Mouse (Mus musculus) adrenal gland, postnatal 10 days (tissue): Measurements from ENCODE around the gene Noct. TPM values are rescaled to one million over a fixed set of nuclear protein-coding genes. Genes with fewer than 3 reads are reported as not detected.
"Not testable (repeated sequence)": the region's sequence is repeated elsewhere in the genome, so short reads cannot be mapped to it uniquely, and the experiment has no call there.

Source experiments
- DNase-seq: peaks from one replicate; pipeline ENCODE4 v3.0.0; 2021; ENCODE audit warnings: mixed read lengths
- total RNA-seq, 2 experiments: library from RNA; stranded (reverse); gene quantifications; 2 replicates each; pipeline ENCODE4 v1.2.3; 2021

Gene Noct
- total RNA-seq, 2 experiments from 2014 or later: 24.7 to 60.6 TPM

DNA sequence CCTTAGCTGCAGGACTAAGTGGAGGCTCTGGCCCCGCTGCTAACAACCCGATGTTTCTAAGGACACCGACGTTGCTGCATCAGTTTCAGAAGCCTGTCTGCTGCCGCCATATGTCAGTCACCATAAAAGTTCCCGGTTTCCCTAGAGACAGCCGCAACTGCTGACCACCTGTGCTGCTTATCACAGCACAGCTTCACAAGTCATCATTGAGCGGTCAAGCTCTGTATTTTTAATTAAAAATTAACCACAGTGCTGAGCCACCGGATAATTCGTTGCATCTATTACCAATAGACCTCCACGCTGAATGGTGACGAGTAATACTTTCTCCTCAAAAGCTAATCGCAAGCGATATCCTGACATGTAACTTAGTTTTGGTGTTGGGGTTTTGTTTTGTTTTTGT lies 19.4 kb upstream of the Noct start:
- no peak for DNase-seq

- no peak for DNase-seq
These were observed 17.7 kb upstream of the Noct start for GRCm38 (mm10) chr3:51206521-51206920.

DNA sequence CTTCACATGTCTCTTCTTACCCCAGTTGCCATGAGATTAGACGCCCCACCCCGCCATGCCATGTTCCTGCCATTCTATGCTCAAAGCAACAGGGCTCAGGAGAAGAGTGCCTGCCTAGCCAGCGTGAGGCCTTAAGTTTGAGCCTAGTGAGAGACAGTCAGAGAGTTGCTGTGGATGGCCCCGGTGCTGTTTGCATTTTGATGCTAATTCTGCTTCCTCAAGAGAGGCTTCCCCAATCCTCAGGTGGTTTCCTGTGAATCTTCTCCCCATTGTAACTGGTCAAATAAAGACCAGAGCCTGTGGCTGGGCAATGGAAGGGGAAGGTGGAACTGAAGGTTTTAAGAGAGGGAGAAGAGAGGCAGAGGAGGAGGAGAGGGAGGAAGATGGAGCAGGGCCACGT lies 15.6 kb upstream of the Noct start:
- no peak for DNase-seq

- peak; percentile 54 for DNase-seq
These were observed 14.5 kb upstream of the Noct start for GRCm38 (mm10) chr3:51209503-51210314.

DNA sequence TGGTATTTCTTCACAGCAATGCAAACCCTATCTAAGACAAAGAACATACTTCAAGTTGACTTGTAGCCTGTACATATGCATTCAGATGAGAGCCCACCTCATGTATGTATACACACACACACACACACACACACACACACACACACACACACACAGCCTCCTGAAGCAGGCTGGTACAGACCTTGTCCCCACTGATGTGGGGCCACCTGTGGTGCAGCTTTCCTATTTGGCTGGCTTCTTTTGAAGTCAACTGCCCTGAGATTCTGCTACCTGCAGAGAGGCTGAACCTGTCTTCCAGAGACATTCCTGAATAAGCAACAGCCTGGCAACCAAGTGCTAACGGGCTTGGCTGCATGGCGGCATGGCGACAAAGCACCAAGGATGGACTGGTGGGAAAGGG lies 13.8 kb upstream of the Noct start:
- no peak for DNase-seq

DNA sequence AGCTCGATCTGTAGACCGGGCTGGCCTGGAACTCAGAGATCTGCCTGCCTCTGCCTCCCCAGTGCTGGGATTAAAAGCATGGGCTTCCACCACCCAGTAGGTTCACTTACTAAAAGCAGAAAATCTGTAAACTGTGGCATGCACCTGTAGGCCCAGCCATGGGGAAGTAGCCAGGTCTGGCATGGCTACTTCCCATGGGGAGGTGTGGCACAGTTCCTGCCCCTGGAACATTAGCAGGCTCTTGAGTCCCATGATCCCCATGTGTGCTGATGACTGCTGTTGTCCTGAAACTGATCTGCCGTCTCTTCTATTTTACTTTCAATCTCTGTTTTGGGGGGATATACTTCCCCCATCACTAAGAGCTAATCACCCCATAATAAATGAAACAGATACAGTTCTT lies 11.1 kb upstream of the Noct start:
- DNase-seq: peak; percentile 62

GRCm38 (mm10) chr3:51215681-51216080 lies 8.6 kb upstream of the Noct start:
- DNase-seq: no peak

DNA sequence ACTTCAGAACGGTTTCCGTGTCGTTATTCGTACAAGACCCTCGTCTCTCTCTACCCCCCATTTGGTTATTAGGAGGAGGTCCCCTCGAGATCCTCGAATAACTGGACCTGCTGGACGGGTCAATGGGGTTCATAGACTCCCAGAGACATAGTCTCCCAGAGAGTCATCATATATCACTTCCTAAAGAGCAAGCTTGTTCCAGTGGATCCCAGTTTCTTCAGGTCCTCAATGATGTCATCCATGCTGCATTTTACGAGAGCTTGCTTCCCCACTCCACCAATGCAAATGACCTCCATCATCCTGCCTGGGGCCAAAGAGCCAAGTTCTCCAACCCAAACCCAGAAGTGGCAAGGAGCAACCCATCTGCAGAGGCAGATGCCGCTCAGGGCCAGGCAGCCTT lies 7.9 kb upstream of the Noct start:
- DNase-seq: not testable (repeated sequence)

DNA sequence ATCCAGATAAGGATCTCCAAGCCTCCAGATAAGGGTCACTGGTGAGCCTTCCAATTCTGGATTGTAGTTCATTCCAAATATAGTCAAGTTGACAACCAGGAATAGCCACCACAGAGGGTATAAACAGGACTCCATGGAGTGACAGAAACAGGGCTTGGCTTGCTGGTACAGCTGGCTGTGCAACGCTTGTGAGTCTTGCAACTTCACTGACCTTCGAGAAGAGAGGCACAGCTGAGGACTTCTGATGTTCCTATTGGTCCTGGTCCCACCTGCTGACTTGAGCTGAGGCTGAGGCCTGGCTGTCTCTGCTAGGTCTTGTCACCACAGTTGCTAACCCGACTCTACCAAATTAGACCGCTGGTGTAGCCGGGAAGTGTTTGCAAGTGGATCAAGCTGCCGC lies 5.9 kb upstream of the Noct start:
- DNase-seq: not testable (repeated sequence)

DNA sequence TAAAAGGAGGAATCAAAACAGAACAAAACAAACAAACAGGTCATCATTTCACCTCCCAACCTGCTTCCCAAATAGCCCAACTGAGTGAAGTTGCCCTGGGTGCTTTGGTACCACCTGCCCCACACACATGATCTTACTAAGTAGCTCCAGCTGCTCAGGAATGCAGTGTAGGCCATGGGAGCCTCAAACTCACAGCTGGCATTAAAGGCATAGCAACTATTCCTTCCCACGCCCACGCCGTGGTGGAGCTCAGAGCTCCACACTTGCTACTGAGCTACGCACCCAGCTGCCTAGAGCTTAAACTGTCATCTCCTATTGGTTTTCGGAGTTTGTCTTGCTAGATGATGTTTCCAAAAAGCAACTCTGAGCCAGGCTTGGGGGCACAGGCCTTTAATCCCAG lies 5.0 kb upstream of the Noct start:
- DNase-seq: no peak

DNA sequence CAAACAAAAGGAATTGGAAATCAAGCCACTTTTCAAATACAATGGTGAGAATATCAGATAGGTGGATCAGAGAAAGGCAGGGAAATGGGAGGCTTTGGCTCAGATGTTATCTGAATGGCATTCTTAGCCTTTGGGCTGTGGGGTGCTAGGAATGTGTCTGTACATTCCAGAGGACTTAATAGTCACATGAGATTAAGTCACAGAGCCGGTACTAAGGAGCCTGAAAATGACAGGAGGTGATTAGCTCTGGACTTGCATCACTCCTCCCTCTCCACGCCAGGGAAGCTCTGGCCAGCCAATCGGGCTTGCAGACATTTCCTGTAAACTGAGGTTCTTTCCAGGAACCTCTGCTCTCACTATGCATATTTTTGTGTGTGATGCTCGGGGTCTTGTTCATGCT lies 3.4 kb upstream of the Noct start:
- DNase-seq: no peak

DNA sequence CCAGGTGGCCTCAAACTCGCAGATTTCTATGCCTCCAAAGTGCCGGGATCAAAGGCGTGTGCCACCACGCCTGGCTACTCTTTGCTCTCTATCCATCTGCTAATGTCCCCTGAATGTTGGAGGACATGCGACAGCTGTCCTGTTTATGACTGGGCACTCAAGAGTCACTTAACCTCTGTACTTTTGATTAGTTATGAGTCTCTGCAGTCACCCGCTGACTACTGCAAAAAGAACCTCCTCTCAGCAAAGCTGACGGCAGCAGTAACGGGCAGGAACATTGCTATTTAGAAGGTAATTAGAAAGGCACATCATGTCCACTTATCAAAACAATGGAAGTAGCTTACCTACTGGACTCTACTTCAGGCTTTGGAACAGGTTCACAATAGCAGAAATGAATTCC lies 2.4 kb upstream of the Noct start:
- no peak for DNase-seq

DNA sequence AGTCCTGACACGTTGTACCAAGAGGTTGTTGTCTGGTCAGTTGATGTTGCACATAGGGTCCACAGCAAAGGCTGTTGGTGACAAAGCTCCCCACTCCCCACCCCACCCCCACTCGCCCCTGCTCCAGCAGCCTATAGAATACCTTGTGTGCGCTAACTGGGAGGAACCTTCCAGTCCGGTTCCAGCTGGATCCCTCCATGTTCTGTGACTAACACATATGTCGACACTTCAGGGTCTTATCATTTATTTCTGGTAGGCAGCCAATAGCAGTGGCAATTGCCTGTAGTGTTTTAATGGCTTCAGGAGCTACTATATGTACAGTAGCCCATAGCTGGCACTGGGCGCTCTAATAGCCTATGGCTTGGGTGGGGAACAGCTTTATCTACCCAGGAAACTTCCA lies 1.9 kb upstream of the Noct start:
- DNase-seq: no peak

DNA sequence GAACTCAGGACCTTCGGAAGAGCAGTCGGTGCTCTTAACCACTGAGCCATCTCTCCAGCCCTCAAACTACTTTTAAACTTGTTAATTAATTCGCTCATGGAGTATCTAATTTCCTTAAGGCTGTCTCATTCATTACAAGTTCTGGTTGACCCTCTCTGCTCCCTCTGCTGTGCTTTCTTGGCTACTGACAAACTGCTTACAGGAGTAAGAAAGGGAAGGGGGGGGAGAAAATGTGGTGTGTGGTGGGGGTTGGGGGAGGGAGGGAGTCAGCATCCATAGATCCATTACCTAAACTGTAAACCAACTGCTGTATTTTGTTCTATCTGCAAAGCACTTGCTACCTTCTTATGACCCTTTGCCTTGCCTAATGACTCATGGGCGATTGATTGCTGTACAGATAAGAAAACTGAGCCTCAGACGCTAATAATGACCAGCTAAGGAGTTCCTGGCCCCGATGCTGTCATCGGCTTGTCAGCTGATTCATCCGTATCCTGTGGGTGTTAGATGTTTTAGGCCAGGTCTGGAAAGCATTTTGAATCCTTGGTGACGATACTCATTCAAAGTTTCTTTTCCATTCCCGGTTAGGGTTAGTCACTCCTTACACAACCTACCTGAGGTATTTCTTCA lies 1.3 kb upstream of the Noct start:
- no peak for DNase-seq

DNA sequence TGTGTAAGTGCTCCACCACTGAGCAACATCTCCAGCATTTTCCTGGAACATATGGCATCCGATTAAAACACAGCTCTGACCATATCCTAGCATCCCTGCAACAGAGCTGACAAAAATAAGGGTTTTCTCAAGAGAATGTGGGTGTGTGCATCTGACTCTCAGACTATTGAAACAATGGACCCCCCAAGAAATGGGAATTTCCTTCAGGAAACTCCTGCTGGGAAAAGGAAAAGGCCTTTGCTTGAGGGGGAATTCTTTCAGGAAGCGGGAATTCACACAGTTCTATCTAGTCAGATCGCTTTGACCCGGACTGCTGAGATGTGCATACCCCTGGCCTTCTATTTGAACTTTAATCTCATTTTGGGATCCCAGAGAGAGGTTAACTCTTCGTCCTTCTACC lies 691 bp upstream of the Noct start:
- DNase-seq: no peak

GRCm38 (mm10) chr3:51225226-51225750 lies 1.0 kb downstream of the Noct start:
- DNase-seq: no peak

- DNase-seq: no peak
These were observed 1.7 kb downstream of the Noct start for GRCm38 (mm10) chr3:51225979-51226378.

DNA sequence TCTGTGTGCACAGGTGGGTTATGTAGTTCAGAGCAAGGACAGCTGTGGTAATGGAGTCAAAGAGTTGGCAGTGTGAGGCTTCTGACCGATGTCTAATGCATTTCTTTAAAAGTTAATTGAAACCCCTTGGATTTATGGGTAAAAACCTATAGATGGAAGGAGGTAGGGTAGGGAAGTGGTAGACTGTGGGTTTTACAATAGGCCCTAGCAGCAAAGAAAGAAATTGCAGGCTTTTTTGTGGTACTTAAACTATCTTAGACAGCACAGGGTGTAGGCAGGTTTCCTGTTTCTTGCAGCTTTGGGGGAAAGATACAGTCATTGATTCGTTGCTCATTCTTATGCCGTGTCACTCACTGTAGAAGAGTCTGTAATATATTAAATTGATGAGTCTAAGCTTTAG lies 2.4 kb downstream of the Noct start:
- no peak for DNase-seq

GRCm38 (mm10) chr3:51228038-51228820 lies 4.0 kb downstream of the Noct start:
- DNase-seq: peak; percentile 77

DNA sequence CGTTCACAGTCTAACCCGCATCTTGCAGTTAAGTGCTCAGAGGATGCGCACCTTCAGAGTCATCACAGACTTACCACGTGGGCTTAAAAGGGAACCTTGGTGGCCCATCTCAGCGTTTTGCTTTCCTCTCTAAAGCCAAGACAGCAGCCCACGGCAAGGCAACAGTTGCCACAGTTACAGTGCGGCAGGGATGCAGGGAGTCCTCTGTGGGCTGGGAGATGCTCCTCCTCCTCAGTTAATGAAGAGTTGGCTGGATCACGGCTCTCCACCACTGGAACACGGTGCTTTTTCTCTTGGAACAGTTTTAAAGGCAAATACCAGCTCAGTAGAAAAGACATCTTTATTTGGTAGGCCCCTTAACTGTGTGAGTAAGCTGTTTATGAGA lies 4.6 kb downstream of the Noct start:
- DNase-seq: no peak

DNA sequence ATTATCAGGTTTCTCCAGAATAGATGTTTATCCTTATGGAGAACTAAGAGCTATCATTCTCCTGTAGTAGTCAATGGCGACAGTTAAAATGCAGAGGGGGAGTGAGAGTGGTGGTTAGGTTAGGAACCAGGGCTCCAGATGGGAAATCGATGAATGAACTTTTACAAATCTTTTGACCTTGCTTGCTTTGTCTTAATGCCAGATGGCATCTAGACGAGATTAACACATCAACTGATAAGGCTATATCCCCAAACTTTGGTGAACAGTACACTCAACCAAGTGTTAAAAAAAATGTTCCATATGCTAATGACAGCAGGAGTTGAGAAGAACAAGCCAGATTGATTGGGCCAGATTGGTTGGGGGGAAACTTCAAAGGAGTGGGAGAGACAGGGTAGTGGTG lies 5.0 kb downstream of the Noct start:
- no peak for DNase-seq

GRCm38 (mm10) chr3:51230146-51230835 lies 6.0 kb downstream of the Noct start:
- DNase-seq: no peak

DNA sequence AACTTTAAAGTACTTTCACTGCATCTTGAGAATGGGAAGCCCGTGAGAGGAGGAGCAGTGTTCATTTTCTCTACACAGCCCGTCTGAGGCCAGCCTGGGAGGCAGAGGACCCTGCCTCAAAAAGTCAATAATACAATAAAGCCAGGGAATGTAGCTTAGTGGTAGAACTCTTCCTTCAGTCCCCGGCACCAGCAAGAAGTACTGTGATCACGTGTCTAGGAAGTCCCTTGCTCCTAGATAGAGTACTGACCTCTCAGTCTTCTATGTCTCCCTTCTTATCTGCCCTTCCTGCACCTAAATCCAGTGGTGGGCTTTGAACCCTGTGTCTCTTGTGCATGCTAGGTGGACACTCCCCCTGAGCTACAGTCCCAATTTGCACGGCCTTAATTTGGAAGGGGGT lies 6.6 kb downstream of the Noct start:
- DNase-seq: no peak
